Mouse (Mus musculus) brain, embryonic 14.5 days (tissue): ENCODE measurements at regions not wholly inside any gene's neighbourhood (a gene's known extent, or its start where the extent isn't known, plus 50 kb on each side); places are given as distances from the start of the nearest gene placed in this dataset.

Experiments
- CTCF ChIP-seq: fragments of 200-500 bp; IDR thresholded peaks from 2 replicates; pipeline ENCODE4 v1.5.1; 2012; ENCODE audit warnings: inconsistent platforms, mild to moderate bottlenecking, moderate library complexity, borderline replicate concordance; ENCODE audit not compliant: insufficient read depth, insufficient read length; ENCODE audit errors: extremely low read depth
- POLR2A ChIP-seq: fragments of 200-500 bp; IDR thresholded peaks from 2 replicates; pipeline ENCODE4 v1.6.1; 2012; ENCODE audit warnings: mild to moderate bottlenecking, inconsistent platforms, borderline replicate concordance; ENCODE audit not compliant: poor library complexity, insufficient read depth, insufficient read length, severe bottlenecking; ENCODE audit errors: extremely low read depth

- TF ChIP-seq CTCF (no peak), POLR2A (no peak)
Measured at GRCm38 (mm10) chr3:147166555-147166954, 314.4 kb downstream of the Ttll7 start.
